Mouse (Mus musculus): ENCODE results near the gene Gse1. TPM values are rescaled to one million over a fixed set of nuclear protein-coding genes. Genes with fewer than 3 reads are reported as not detected.

Gene Gse1
- total RNA-seq, 2 experiments from 2014 or later: 146 to 158 TPM

DNA sequence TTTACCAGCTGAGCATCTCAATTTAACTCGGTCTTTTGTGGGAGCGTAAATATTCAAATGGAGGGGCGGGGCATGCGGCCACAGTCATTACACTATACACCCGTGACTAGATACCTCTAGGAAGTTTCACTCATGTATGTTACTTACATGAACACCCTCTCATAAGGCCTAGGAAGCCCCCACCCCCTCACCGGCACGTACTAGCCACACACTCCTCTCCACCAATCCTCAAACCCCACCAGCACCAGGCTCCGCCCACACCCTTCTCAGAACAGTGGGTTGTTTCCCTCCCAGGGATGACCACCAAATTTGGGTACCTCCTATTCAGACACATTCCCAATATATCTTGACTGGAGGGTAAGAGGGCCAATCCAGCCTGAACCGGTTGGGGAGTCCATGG lies 379.2 kb downstream of the Gse1 start:
- no peak for TF ChIP-seq CTCF (conservative IDR thresholded peaks at IDR 0.05)
- DNase-seq (ENCODE audit: low spot score in 2 of 2): no peak
- Histone ChIP-seq H3K4me3 (no peak overlapping the region), H3K27ac (no peak overlapping the region)

DNA sequence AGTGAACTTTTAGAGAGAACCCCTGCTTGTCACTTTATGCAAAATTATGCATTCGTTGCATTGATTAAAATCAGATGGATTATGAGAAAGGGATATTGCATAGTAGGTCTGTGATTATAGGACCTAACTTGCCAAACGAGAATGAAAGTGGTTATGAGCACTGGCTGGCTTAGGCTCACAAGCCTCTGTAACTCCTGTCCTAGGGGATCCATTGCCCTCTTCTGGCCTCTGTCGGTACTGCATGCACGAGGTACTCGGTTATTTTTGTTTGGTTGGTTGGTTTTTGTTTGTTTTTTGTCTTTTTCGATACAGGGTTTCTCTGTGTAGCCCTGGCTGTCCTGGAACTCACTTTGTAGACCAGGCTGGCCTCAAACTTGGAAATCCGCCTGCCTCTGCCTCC lies 379.6 kb downstream of the Gse1 start:
- TF ChIP-seq CTCF (conservative IDR thresholded peaks at IDR 0.05): peak; percentile 97
- peak; percentile 76 to 88 for DNase-seq (ENCODE audit: low spot score in 2 of 2)
- no peak overlapping the region for H3K27ac ChIP-seq
- no peak overlapping the region for H3K4me3 ChIP-seq

DNA sequence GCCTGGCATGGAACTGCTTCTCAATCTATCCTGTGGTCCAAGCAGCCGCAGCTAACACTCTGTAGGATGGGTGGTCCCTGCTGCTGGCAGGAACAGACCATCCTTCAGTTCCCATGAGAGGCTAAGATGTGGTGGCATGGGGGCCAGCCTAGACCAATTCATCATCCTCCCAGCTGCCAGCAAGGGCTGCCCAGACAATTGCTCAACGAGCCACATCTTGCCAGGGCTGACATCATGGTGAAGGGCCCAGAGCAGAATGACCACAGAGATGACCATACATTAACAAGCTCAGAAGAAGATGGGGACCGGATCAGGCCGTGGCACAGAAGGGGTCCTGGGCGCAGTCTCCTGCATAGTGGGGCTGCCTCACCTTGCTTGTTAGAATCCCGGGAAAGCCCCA lies 382.6 kb downstream of the Gse1 start:
- no peak for DNase-seq (ENCODE audit: low spot score in 2 of 2)
- no peak overlapping the region for H3K4me3 ChIP-seq
- no peak for TF ChIP-seq CTCF (conservative IDR thresholded peaks at IDR 0.05)
- H3K27ac ChIP-seq: no peak overlapping the region

DNA sequence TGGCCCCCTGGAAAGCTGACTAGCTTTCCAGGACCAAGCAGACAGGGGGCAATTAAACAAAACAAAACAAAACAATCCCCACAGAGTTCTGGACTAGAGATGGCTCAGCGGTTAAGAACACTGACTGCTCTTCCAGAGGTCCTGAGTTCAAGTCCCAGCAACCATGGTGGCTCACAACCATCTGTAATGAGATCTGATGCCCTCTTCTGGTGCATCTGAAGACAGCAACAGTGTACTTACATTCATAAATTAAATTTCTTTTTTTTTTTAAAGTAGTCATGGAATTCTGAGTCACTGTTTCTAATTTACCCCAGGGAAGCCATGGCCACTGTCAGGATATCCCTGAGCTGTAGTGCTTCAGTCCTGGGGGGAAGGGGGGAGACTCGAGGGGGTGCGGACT lies 386.2 kb downstream of the Gse1 start:
- Histone ChIP-seq H3K4me3 (no peak overlapping the region), H3K27ac (no peak overlapping the region)
- TF ChIP-seq CTCF (conservative IDR thresholded peaks at IDR 0.05): peak; percentile 56
- DNase-seq (ENCODE audit: low spot score in 2 of 2): no peak

DNA sequence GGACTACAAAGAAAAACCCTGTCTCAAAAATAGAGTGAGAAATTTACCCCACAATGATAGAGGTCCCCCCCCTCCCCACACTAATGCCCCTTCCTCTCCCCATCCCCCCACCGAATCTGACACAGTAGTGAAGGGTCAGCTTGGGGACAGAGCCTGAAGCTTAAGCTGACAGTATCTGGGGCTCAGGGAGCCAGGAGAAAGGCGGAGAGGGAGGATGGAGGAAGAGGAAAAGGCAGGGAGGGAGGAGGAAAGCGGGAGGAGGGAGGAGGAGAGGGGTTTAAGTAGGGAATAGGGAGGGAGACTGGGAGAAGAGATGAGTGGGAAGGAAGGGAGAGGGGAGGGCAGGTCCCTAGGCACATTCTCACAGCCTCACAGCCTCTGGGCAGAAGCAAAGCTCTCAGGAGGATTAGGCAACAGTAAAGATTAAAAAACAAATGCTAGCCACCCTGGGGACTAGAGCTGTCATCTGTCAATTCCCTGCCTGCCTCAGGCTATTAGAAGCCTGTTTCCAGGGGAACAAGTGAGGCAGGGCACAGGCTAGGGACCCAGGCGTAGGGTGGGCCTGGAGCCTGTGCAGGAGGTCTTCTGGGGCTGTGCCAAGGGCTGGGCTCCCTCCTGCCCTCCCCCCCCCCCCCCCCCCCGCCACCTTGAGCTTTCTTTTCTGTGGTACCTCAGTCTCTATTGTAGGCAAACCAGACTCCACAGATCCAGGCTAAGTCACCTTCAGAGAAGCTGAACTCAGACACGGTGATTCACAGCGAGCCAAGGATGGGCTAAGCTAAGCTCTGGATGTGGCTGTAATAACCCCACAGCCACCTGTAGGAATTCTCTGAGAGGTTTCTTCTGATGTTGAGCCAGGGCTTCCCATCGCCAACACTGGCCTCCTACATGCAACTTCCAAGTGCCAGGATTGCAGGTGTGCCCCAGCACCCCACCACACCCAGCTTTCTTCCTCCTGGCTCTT lies 388.7 kb downstream of the Gse1 start:
- Histone ChIP-seq H3K4me3 (no peak overlapping the region), H3K27ac (peak overlapping the region; percentile 58)
- no peak for DNase-seq (ENCODE audit: low spot score in 2 of 2)
- TF ChIP-seq CTCF (conservative IDR thresholded peaks at IDR 0.05): no peak

DNA sequence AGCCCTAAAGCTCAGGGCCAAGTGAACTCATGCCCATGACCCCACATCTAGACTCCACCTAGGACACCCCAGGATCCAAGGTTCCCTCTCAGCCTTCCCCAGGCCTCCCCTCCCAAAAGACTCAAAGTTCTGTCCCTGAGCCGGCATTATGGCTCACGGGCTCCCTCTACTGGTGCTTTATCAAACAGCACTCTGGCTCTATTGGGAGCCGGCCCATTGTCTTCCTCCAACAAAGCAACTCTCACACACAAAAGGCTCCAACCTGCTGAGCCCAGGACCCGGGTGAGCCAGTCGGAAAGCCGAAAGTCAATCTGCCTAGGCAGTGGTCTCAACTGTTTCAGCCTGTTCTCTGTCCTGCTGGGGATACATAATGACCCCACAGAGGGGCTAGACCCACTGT lies 389.9 kb downstream of the Gse1 start:
- DNase-seq (ENCODE audit: low spot score in 2 of 2): peak; percentile 53 to 84
- peak; percentile 94 for TF ChIP-seq CTCF (conservative IDR thresholded peaks at IDR 0.05)
- Histone ChIP-seq H3K27ac (peak overlapping the region; percentile 78), H3K4me3 (no peak overlapping the region)

DNA sequence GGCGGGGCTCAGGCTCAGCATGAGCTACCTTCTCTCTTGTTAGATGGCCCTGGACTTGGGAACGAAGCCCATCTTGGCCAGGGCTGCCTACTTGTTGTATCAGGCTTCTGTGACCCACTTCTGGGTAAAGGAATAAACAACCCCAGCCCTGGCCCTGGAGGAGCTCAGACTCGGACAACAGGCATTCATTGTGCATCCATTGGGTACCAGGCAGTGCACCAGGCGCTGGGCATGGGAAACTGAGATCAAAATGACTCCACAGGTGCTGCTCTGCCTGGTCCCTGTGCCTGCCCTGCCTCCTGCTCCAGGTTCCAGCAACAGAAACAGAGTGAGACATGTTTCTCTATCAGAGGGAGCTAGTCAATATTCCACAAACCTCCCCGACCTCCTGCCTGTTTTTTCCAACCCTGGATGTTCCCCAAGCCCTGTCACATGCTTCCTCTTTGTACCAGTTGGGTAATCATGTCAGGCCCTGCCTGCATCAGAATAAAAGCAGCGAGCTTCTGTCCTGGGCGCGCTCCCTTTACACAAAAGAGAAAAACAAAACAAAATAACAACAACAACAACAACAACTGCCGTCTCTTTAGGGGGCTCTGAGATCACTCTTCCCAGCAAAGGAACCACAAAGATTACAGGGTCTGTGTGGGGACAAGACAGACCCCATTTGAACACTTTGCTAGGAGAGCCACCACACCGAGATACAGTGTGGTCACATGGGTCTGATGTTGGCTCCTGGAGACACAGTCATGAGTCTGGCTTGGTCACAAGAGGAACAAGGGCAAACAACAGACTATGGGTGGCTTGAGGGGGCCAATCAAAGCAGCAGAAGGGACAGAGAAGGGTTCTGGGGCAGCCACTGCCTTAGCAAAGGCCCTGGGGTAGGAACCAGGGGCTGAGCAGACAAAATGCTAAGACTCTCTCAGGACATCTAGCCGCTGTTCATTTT lies 391.3 kb downstream of the Gse1 start:
- peak overlapping the region; percentile 95 for H3K27ac ChIP-seq
- peak; percentile 54 to 75 for DNase-seq (ENCODE audit: low spot score in 2 of 2)
- no peak for TF ChIP-seq CTCF (conservative IDR thresholded peaks at IDR 0.05)

DNA sequence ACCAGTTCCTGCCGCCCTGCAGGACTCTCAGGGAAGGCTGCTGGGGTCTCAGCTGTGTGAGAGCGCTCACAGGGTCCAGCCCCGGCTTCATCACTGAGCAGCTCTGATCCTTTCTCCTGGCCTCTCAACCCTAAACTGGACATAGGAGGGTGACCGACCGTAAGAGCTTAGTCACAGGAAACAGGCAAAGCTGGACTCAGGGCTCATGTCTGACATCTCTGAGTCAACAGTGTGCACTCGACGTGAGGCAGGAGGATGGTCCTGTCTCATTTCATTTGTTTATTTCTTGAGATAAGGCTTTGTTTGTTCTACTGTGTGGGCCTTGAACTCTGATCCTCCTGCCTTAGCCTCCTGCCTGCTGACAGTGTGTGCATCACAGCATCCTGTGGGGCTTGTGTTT lies 392.2 kb downstream of the Gse1 start:
- TF ChIP-seq CTCF (conservative IDR thresholded peaks at IDR 0.05): no peak
- DNase-seq (ENCODE audit: low spot score in 2 of 2): no peak
- no peak overlapping the region for H3K4me3 ChIP-seq
- peak overlapping the region; percentile 95 for H3K27ac ChIP-seq

More for the DNA sequence above, 391.3 kb downstream of the Gse1 start:
- no peak overlapping the region for H3K4me3 ChIP-seq

DNA sequence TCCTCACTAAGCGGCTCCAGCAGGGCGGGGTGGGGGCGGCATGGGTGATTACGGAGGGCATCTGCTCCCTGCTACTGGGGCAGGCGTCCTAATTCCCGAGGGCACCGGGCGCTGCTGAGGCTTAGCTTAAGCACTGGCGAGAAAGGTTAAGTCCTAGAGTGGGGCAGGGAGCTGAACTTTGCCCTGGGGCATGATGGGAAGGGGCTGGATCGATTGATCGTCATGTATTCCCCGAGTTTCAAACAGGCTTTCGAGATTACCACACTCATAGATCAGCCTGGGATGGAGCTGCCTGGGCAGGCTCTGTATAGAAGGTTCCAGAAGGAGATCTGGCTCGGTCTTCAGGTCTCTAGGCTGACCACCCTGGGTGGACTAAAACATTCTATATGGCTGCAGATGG lies 393.9 kb downstream of the Gse1 start:
- peak overlapping the region; percentile 71 for H3K27ac ChIP-seq
- no peak overlapping the region for H3K4me3 ChIP-seq
- DNase-seq (ENCODE audit: low spot score in 2 of 2): no peak
- no peak for TF ChIP-seq CTCF (conservative IDR thresholded peaks at IDR 0.05)

DNA sequence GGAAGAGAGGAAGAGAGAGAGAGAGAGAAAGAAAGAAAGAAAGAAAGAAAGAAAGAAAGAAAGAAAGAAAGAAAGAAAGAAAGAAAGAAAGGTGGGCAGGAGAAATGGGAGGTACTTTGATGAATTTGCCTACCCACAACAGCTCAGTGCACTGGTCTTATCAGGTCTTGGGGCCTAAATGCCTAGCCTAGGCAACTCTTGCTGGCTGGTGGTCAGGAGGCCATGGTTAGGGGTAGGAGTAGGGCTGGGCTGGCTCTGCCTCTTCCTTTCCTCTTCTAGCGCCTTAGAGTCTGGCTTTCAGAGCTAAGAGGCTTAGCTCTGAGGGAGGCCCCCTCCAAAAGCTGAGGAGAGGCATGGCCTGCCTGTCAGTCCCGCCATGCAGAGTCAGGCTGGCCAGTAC lies 395.4 kb downstream of the Gse1 start:
- DNase-seq (ENCODE audit: low spot score in 2 of 2): no peak
- no peak for TF ChIP-seq CTCF (conservative IDR thresholded peaks at IDR 0.05)
- Histone ChIP-seq H3K27ac (peak overlapping the region; percentile 67; the same call in 1 of the 2 replicates), H3K4me3 (no peak overlapping the region)

DNA sequence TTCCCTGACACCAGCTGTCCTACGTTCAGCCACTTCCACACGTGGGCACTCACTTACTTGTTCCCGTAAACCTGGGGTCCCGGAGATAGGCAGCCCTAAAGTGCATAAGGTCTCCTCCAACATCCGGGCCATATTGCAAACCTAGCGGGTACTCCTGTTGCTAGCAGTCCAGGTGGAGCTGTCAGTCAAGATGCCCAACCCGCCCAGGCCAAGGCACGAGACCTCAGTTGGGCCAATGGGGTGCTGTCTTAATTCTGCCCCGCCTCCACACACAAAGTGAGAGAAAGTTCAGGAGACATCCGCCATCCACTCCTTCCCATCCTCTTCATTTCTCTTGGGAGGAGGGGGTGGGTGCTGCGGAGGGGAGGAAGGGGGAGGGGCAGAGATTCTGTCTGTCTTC lies 398.2 kb downstream of the Gse1 start:
- H3K4me3 ChIP-seq: no peak overlapping the region
- H3K27ac ChIP-seq: no peak overlapping the region
- TF ChIP-seq CTCF (conservative IDR thresholded peaks at IDR 0.05): no peak
- no peak for DNase-seq (ENCODE audit: low spot score in 2 of 2)

DNA sequence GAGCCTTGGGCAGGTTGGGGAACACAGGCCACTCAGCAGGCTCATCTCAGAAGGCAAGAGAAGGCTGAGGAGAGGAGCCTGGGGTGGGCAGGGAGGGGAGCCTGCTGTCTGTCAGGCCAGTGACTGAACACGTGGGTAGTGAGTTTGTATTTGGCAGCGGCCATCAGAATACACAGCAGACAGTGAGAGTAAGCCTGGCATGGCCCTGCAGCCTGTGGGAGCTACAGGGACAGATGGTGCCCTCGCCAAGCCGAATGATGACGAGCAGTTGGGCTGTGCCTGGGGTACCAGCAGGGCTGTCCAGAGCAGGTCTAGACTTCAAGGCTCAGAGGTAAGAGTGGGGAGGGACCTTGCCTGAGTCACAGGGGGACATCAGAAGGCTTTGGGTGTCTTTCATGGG lies 399.0 kb downstream of the Gse1 start:
- TF ChIP-seq CTCF (conservative IDR thresholded peaks at IDR 0.05): no peak
- peak; percentile 35 to 59 for DNase-seq (ENCODE audit: low spot score in 2 of 2)
- no peak overlapping the region for H3K4me3 ChIP-seq
- H3K27ac ChIP-seq: peak overlapping the region; percentile 65

DNA sequence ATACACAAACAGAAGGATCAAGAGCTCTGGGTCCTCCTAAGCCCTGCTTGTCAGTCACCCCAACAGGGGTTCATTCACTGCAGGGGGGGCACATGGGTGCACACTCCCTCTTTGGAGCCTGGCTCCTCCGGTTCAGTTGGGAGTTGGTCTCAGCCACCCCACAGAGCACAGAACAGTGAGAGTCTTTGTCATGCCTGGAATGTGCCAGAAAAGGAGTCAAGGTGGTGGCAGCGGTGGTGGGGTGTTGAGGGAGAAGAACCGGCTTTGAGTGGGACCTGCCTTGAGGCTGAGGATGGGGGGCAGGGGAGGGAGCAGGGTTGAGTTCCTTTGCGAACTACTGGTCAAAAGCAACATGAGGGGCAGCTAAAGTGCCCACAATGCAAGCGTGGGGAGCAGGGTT lies 401.8 kb downstream of the Gse1 start:
- no peak for DNase-seq (ENCODE audit: low spot score in 2 of 2)
- TF ChIP-seq CTCF (conservative IDR thresholded peaks at IDR 0.05): no peak

More for the DNA sequence above, 401.8 kb downstream of the Gse1 start:
- Histone ChIP-seq H3K4me3 (no peak overlapping the region), H3K27ac (peak overlapping the region; percentile 78; the same call in 1 of the 2 replicates)
